Mouse (Mus musculus) retina, postnatal 7 days (tissue): ENCODE measurements around the gene Gm10645.
A peak's percentile ranks its signal among the peaks of the same experiment; 100 is the strongest.

ENCODE experiments used
- DNase-seq: peaks from one replicate; pipeline ENCODE4 v3.0.0-alpha.2; 2012; ENCODE audit warnings: low read depth, low spot score

Gm10645 gene

GRCm38 (mm10) chr8:83165931-83166867 is at the start of gene Gm10645:
TSS of gene Gm10645 (minus strand) at chr8:83166170.
- DNase-seq: peak; percentile 46

- no peak for DNase-seq
Measured at GRCm38 (mm10) chr8:83215065-83215464, 49.1 kb upstream of the Gm10645 start.

GRCm38 (mm10) chr8:83210676-83211075 is 44.7 kb upstream of the Gm10645 start:
- DNase-seq: no peak

GRCm38 (mm10) chr8:83209581-83209980 is 43.6 kb upstream of the Gm10645 start:
- no peak for DNase-seq

- no peak for DNase-seq
Measured at GRCm38 (mm10) chr8:83205907-83206306, 39.9 kb upstream of the Gm10645 start.

- DNase-seq: no peak
Measured at GRCm38 (mm10) chr8:83202946-83203345, 37.0 kb upstream of the Gm10645 start.

GRCm38 (mm10) chr8:83200191-83201177 is 34.5 kb upstream of the Gm10645 start:
- DNase-seq: no peak

GRCm38 (mm10) chr8:83199715-83200114 is 33.7 kb upstream of the Gm10645 start:
- no peak for DNase-seq

- DNase-seq: no peak
Measured at GRCm38 (mm10) chr8:83196088-83196487, 30.1 kb upstream of the Gm10645 start.

GRCm38 (mm10) chr8:83189538-83190095 is 23.6 kb upstream of the Gm10645 start:
- no peak for DNase-seq

GRCm38 (mm10) chr8:83187363-83187962 is 21.5 kb upstream of the Gm10645 start:
- no peak for DNase-seq

GRCm38 (mm10) chr8:83186376-83186775 is 20.4 kb upstream of the Gm10645 start:
- no peak for DNase-seq

- no peak for DNase-seq
Measured at GRCm38 (mm10) chr8:83182784-83183183, 16.8 kb upstream of the Gm10645 start.

GRCm38 (mm10) chr8:83181851-83182482 is 16.0 kb upstream of the Gm10645 start:
- no peak for DNase-seq

GRCm38 (mm10) chr8:83178228-83178742 is 12.3 kb upstream of the Gm10645 start:
- no peak for DNase-seq

GRCm38 (mm10) chr8:83177317-83178195 is 11.6 kb upstream of the Gm10645 start:
- DNase-seq: no peak

- DNase-seq: no peak
Measured at GRCm38 (mm10) chr8:83176785-83177184, 10.8 kb upstream of the Gm10645 start.

- no peak for DNase-seq
Measured at GRCm38 (mm10) chr8:83175680-83176079, 9.7 kb upstream of the Gm10645 start.

GRCm38 (mm10) chr8:83170894-83171293 is 4.9 kb upstream of the Gm10645 start:
- no peak for DNase-seq

- DNase-seq: no peak
Measured at GRCm38 (mm10) chr8:83169709-83170108, 3.7 kb upstream of the Gm10645 start.
